Mouse (Mus musculus): ENCODE results near the gene Ankrd40.

DNA sequence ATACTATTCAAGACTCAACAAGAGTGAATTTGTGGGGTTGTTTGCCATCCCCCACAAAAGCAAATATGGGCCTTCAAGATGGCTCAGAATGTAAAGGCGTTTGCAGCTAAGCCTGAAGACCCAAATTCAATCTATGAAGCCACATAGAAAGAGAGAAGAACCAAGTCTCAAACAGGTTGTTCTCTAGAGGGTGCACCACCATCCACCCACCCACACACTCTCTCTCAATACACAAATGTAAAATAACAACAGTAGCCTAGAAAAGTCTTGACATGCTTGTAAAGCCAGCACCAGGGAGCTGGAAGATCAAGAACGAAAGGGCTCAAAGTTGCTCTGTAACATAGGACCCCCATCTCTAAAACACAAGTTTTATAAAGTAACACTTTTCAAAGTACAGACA, 11.3 kb upstream of the Ankrd40 start:
- TF ChIP-seq POLR2A (IDR thresholded peaks at IDR 0.05; ENCODE audit: borderline replicate concordance, low read depth, low read length) = no peak
- no peak for TF ChIP-seq CTCF (IDR thresholded peaks at IDR 0.05; ENCODE audit: low read depth, low read length)
